Mouse (Mus musculus) kidney, embryonic 15.5 days (tissue): ENCODE data around the gene Nphp4. TPM values are rescaled to one million over a fixed set of nuclear protein-coding genes. Genes with fewer than 3 reads are reported as not detected.
A peak's percentile ranks its signal among the peaks of the same experiment; 100 is the strongest.

Source experiments
- ATAC-seq: fragments of 200-750 bp; cut with Nextera tagmentation; replicated peaks from 2 replicates; pipeline ENCODE4 v1.8.0; 2017; ENCODE audit warnings: moderate TSS enrichment; ENCODE audit not compliant: low FRiP score
- H3K27ac ChIP-seq: fragments of 300-500 bp; sonication (generic); 2 replicates; pipeline ENCODE4 v1.5.1; 2015; ENCODE audit warnings: mild to moderate bottlenecking, inconsistent platforms
- H3K27me3 ChIP-seq: fragments of 300-500 bp; sonication (generic); 2 replicates; pipeline ENCODE4 v1.6.1; 2015; ENCODE audit warnings: inconsistent platforms
- H3K36me3 ChIP-seq: fragments of 300-500 bp; sonication (generic); 2 replicates; pipeline ENCODE4 v1.6.1; 2015; ENCODE audit warnings: inconsistent platforms
- H3K4me1 ChIP-seq: fragments of 300-500 bp; sonication (generic); 2 replicates; pipeline ENCODE4 v1.6.1; 2015; ENCODE audit warnings: inconsistent platforms
- H3K4me2 ChIP-seq: fragments of 300-500 bp; sonication (generic); 2 replicates; pipeline ENCODE4 v1.6.1; 2015; ENCODE audit warnings: moderate library complexity, mild to moderate bottlenecking, inconsistent platforms
- H3K4me3 ChIP-seq: fragments of 300-500 bp; sonication (generic); replicated peaks from 2 replicates; pipeline ENCODE4 v1.5.1; 2015; ENCODE audit warnings: mild to moderate bottlenecking, inconsistent platforms
- H3K9ac ChIP-seq: fragments of 300-500 bp; sonication (generic); 2 replicates; pipeline ENCODE4 v1.6.1; 2015; ENCODE audit warnings: mild to moderate bottlenecking, inconsistent platforms
- H3K9me3 ChIP-seq: fragments of 300-500 bp; sonication (generic); replicated peaks from 2 replicates; pipeline ENCODE4 v1.6.1; 2016; ENCODE audit warnings: inconsistent platforms
- WGBS: fragments of 180-500 bp; shearing (Covaris S2); methylation state at CpG from one replicate; pipeline ENCODE4 v1.1.7; 2015; ENCODE audit warnings: mixed read lengths; 5-methylcytosine and 5-hydroxymethylcytosine counted together
- polyA plus RNA-seq: library from polyadenylated mRNA; unstranded; fragments of >200 nt; fragmentation: Nextera tagmentation; extraction: Ambion mirVana; gene quantifications from 2 replicates; pipeline ENCODE4 v1.2.1, GENCODE M21; 2015

Nphp4 gene
- polyA plus RNA-seq, 1 experiment from 2014 or later: 4.9 TPM

DNA sequence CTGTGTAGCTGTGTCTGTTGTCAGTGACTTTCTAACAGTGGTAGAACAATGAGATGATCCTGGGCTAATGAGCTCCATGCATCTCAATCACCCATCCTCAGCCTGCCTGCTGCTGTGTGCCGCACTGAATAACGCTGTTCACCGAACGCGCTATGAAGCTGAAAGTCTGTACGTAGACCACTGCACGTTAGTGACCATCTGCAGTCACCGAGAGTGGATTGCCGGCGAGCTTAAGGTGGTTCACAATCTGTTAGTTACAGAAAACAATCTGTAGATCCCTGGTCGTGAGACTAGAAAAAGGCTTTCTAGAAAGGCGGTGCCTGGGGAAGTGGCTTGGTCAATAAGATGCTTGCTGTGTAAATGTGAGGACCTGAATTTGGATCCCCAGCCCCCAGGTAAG, 22.4 kb upstream of the Nphp4 start:
- H3K36me3 ChIP-seq: no peaks in the 10 kb centered on the region

DNA sequence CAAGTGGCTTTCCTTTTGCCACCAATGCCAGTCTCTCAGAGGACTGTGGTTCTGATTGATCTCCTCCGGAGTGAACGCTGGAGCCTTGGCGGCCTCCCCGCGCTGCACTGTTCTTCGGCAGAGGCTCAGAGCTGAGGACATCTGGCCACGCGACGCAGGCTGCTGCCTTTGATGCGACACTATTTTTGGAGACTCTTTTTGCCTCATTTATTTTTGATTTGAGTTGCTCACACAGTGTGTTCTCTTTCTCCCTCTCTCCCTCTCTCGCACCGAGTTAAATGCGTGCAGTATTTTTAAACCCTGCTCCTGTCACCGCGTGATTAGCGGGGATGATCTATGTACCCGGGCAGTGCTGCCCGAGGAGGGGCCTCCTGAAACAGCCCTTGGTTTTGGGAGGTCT, 19.9 kb upstream of the Nphp4 start:
- Histone ChIP-seq H3K4me3 (no peak overlapping the region), H3K27me3 (no peaks in the 10 kb centered on the region), H3K27ac (no peak overlapping the region), H3K9ac (no peak overlapping the region), H3K36me3 (no peaks in the 10 kb centered on the region), H3K4me2 (no peak overlapping the region), H3K9me3 (no peaks in the 10 kb centered on the region), H3K4me1 (no peaks in the 10 kb centered on the region)
- ATAC-seq: no peak
- 58% methylated on average over 18 of the region's 18 CpGs for WGBS

More for the DNA sequence above, 22.4 kb upstream of the Nphp4 start:
- no peak for ATAC-seq
- 92% methylated on average over 12 of the region's 12 CpGs for WGBS
- H3K4me2 ChIP-seq: no peak overlapping the region
- H3K4me3 ChIP-seq: no peak overlapping the region
- H3K27me3 ChIP-seq: no peaks in the 10 kb centered on the region
- H3K4me1 ChIP-seq: no peaks in the 10 kb centered on the region
- H3K27ac ChIP-seq: no peak overlapping the region
- H3K9me3 ChIP-seq: no peaks in the 10 kb centered on the region
- H3K9ac ChIP-seq: no peak overlapping the region

DNA sequence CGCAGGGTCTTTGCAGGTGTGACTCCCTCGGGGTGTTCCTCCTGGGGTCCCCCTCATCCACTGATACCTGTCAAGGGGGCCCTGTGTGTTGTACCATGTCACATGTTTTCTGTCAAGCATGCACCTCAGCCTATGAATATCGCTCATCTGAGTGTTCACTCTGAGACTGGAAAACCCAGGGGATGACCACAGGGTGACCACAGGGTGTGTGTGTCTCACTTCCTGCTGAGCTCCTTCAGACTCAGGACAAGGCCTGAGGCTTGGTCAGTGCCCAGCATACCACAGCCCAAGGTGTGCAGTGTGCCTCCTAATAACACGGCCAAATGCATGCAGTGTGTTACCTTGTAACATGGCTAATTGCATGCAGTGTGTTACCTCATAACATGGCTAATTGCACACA, 18.8 kb upstream of the Nphp4 start:
- H3K9ac ChIP-seq: no peak overlapping the region
- 88% methylated on average over 4 of the region's 4 CpGs for WGBS
- ATAC-seq: no peak

DNA sequence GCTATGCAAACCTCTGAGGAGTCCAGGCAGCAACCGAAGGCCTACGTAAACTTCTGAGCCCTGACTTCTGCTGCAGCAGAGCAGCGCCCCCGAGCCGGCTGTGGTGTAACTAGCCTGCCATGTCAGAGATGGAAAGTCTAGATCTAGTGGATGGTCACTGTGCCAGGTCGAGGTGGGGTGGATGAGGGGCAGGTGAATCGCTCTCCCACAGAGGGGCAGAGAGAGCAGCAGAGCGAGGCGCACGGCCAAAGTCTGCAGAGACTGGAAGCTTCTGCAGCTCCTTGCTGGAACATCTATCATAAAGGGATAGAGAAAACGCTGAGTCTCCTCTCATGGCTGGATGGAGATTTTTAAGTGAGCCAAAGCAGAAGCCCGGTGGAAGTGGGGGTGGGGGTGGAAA, 14.0 kb upstream of the Nphp4 start:
- Histone ChIP-seq H3K9ac (no peak overlapping the region), H3K27ac (no peak overlapping the region), H3K27me3 (no peaks in the 10 kb centered on the region), H3K4me2 (no peak overlapping the region), H3K9me3 (no peaks in the 10 kb centered on the region), H3K4me3 (no peak overlapping the region), H3K36me3 (no peaks in the 10 kb centered on the region), H3K4me1 (no peaks in the 10 kb centered on the region)
- no peak for ATAC-seq
- 77% methylated on average over 12 of the region's 12 CpGs for WGBS

More for the DNA sequence above, 18.8 kb upstream of the Nphp4 start:
- Histone ChIP-seq H3K9me3 (no peaks in the 10 kb centered on the region), H3K4me2 (no peak overlapping the region), H3K4me3 (no peak overlapping the region), H3K27me3 (no peaks in the 10 kb centered on the region), H3K4me1 (no peaks in the 10 kb centered on the region), H3K36me3 (no peaks in the 10 kb centered on the region), H3K27ac (no peak overlapping the region)

DNA sequence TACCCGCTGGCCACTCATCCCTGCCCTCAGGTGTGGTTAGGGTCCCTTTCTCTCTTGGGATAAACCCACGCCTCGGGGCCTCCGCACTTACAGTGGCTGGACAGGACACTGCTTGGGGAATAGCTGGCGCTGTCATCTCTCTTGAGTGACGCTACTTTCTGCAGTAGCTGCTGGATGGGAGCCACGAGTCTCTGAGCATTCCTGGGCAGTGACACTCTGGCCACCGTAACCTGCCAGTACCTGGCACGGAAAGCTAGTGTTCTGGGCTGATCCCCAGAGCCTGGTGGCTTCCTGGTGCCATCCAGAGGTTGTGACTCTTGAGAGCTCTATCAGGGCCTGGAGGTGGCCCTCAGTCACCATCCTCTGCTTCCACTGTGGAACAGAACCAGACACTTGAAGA, 13.4 kb upstream of the Nphp4 start:
- H3K4me1 ChIP-seq: no peaks in the 10 kb centered on the region
- no peak overlapping the region for H3K4me2 ChIP-seq
- H3K9me3 ChIP-seq: no peaks in the 10 kb centered on the region
- no peak for ATAC-seq
- WGBS: 87% methylated on average over 9 of the region's 9 CpGs
- H3K27ac ChIP-seq: no peak overlapping the region
- no peak overlapping the region for H3K4me3 ChIP-seq
- H3K36me3 ChIP-seq: no peaks in the 10 kb centered on the region
- H3K9ac ChIP-seq: no peak overlapping the region
- no peaks in the 10 kb centered on the region for H3K27me3 ChIP-seq

DNA sequence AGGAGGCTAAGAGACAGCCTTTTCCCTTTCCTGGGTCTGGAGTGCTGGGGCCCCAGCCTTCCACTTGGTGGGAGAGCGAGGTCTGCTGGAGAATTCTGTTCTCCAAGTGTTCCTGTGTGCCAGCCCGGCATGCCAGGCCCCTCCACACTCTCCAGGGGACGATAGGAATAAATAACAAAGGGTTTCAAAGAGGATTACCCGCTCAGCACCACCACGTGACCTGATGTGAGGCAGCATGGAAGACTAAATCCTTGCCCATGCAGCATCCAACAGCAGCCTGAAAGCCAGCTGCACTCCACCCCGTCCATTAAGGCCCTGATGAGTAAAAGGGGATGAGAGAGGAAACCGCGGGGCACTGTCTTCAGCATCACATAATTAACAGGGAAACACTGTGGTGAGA, 11.4 kb upstream of the Nphp4 start:
- no peak for ATAC-seq
- Histone ChIP-seq H3K4me1 (no peaks in the 10 kb centered on the region), H3K4me2 (no peak overlapping the region), H3K4me3 (no peak overlapping the region), H3K27me3 (no peaks in the 10 kb centered on the region), H3K9ac (no peak overlapping the region), H3K9me3 (no peaks in the 10 kb centered on the region), H3K27ac (no peak overlapping the region), H3K36me3 (no peaks in the 10 kb centered on the region)
- WGBS: 48% methylated on average over 8 of the region's 8 CpGs

DNA sequence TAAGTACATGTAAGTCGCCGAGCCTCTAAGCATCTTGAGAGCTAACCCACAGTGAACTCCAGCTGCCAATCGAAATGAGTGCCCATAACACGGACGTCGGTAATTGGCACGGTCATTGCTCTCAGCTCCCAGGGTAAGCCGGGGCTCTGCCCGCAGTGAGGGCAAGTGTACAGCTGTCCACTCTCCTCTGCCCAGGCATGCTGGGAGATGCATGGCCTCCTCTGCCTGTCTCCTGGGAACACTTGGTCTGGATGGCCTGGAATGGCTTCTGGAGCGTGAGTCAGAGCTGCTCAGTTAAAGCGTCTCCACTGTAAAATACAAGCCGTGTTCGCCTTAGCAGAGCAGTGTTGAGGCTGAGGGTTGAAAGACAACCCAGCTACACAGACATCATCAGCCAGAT, 9.9 kb upstream of the Nphp4 start:
- no peak overlapping the region for H3K4me2 ChIP-seq
- 91% methylated on average over 13 of the region's 13 CpGs for WGBS
- no peak overlapping the region for H3K27ac ChIP-seq
- no peak overlapping the region for H3K4me3 ChIP-seq
- H3K36me3 ChIP-seq: no peaks in the 10 kb centered on the region
- ATAC-seq: no peak
- H3K4me1 ChIP-seq: no peaks in the 10 kb centered on the region
- no peaks in the 10 kb centered on the region for H3K27me3 ChIP-seq
- 0 out of 2 replicates have a peak, but pooled peaks cover 2% of the 10 kb centered on the region for H3K9me3 ChIP-seq
- H3K9ac ChIP-seq: no peak overlapping the region

DNA sequence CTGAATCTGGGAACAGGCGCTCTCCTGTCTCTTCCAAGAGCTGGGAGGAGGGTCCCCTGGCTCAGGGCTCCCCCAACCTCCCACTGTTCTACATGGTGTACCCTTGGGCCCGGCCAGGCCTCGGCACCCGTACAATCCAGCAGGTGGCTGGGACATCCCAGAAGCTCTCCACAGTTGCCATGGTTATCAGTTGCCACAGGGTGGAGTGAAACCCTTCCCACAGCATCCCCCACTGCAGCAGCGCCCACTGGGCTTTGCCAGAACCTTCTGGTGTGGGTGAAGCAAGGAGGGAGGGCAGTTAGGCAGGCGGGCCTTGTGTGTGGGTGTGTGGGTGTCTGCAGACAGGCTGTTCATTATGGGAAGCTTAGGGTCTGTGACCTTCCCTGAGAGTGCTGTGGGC, 8.6 kb upstream of the Nphp4 start:
- Histone ChIP-seq H3K9ac (no peak overlapping the region), H3K4me1 (no peaks in the 10 kb centered on the region), H3K27ac (no peak overlapping the region), H3K27me3 (no peaks in the 10 kb centered on the region), H3K4me2 (no peak overlapping the region), H3K36me3 (no peaks in the 10 kb centered on the region), H3K4me3 (no peak overlapping the region), H3K9me3 (peaks cover 13% of the 10 kb centered on the region; the same call in 1 of the 2 replicates)
- ATAC-seq: no peak
- 71% methylated on average over 6 of the region's 6 CpGs for WGBS

DNA sequence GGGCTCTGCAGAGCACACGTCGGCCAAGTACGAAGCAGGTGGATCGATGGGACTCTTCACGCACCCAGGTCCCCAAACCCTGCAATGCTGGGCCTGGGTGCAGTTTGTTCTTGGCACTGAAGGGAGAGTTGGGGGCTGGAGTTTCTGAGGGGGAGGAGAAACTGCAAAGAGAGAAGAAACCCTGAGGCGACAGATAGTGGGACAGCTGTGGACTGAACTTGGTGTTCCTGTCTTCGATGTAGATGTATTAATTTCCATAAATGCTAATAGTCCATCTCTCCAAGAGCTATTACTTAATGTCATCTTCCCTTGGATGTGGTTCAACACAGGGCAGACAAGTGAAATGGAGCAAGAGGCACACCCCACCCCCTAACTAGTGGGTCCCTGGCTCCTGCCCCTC, 565 bp upstream of the Nphp4 start:
- ATAC-seq: no peak
- H3K4me2 ChIP-seq: peak overlapping the region; percentile 93

DNA sequence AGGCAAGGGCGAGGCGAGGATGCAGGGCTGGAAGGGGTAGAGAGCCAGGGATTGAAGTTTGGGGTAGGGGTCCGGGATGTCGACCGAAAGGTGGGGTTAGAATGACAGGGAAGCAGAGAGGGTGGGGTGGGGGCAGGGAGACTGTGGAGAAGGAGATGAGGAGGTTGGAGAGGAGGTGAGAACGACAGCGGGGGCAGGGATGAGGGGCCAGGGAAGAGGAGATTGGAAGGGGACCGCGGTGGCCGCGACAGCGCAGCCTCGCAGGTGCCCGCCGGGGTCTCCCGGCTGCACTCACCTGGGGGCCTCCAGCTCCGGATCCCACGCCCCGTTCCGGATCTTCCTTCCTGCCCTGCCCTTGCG, 580 bp downstream of the Nphp4 start:
- peaks cover 6% of the 10 kb centered on the region; the same call in 1 of the 2 replicates for H3K9me3 ChIP-seq
- peak overlapping the region; percentile 93 for H3K4me2 ChIP-seq
- peak overlapping the region; percentile 90 for H3K4me3 ChIP-seq
- H3K4me1 ChIP-seq: peaks cover 22% of the 10 kb centered on the region
- peaks cover 19% of the 10 kb centered on the region for H3K27me3 ChIP-seq
- peak overlapping the region; percentile 50 for H3K9ac ChIP-seq
- ATAC-seq: no peak; the same call in 1 of the 2 replicates
- no peaks in the 10 kb centered on the region for H3K36me3 ChIP-seq
- under 1% methylated on average over 21 of the region's 21 CpGs for WGBS
- H3K27ac ChIP-seq: no peak overlapping the region

More for the DNA sequence above, 565 bp upstream of the Nphp4 start:
- no peaks in the 10 kb centered on the region for H3K36me3 ChIP-seq
- H3K27me3 ChIP-seq: peaks cover 19% of the 10 kb centered on the region
- peaks cover 22% of the 10 kb centered on the region for H3K4me1 ChIP-seq
- 84% methylated on average over 7 of the region's 7 CpGs for WGBS
- H3K27ac ChIP-seq: no peak overlapping the region
- 0 out of 2 replicates have a peak overlapping the region, but pooled peaks have one; percentile 90 for H3K4me3 ChIP-seq
- H3K9me3 ChIP-seq: peaks cover 13% of the 10 kb centered on the region; the same call in 1 of the 2 replicates
- no peak overlapping the region for H3K9ac ChIP-seq

DNA sequence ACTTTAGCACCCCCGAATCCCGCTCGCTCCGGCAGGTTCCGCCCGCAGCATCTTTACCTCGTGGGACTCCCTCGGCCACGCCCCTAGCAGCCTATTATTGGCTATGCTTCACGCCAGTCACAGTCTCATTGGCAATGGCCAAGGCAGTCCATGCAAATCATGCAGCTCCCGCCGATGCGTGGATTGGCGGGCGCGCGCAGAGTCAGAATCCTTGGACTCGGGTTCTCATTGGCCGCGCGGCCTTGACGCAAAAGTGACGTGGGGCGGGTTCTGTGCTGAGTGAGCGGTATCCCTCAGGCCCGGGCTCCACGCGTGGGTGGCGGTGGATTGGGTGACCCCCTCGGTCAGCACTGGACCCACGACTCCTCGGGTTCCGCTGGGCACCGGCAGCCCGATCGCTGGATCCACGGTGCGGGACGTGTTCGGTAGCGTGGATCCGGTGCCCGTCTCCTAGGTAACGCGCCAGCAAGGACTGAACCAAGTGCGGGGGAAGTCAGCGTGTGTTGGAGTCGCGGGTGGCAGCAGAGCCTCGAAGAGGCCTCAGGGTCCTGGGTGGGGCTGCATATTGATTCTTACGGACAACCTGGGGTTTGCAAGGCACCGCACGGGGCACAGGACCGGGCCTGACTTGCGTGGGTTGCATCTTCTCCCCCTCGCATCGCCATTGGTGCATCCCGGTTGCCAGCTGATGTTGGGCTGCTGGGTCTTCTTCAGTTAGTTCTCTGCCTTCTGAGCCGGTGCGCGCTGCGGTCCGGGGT, 1.1 kb downstream of the Nphp4 start, which contains the start of gene Kcnab2:
TSS of gene Kcnab2 (minus strand) at position 406 of the 758 bp plus-strand sequence.
- H3K27me3 ChIP-seq: peaks cover 19% of the 10 kb centered on the region
- H3K36me3 ChIP-seq: no peaks in the 10 kb centered on the region
- peak within 1 kb of the TSS; percentile 73 for H3K9ac ChIP-seq
- peaks cover 22% of the 10 kb centered on the region for H3K4me1 ChIP-seq
- peak; percentile 97 for ATAC-seq
- 0 out of 2 replicates have a peak, but pooled peaks cover under 1% of the 10 kb centered on the region for H3K9me3 ChIP-seq
- peak within 1 kb of the TSS; percentile 93 for H3K4me2 ChIP-seq
- H3K27ac ChIP-seq: peak within 1 kb of the TSS; percentile 85
- under 1% methylated on average over 63 of the region's 63 CpGs for WGBS
- H3K4me3 ChIP-seq: peak within 1 kb of the TSS; percentile 90

DNA sequence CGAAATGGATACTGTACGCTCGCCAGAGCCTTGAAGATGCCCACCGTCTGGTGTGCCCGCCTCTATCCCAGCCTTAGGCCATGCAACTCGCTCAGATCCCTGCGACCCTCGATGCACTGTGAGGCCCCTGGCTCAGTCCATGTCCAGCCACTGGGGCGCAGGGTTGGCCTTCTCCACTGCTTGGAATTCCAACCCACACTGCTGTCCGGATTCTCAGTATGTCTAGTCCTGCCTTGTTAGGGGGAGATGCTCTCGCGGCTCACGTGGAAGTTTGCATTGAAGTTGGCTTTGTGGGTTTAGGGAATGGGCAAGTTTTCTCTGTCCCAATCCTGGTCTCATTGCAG, 1.7 kb downstream of the Nphp4 start:
- peak overlapping the region; percentile 73 for H3K9ac ChIP-seq
- H3K4me2 ChIP-seq: peak overlapping the region; percentile 93
- H3K9me3 ChIP-seq: no peaks in the 10 kb centered on the region
- H3K27me3 ChIP-seq: peaks cover 19% of the 10 kb centered on the region
- H3K36me3 ChIP-seq: no peaks in the 10 kb centered on the region
- 0% methylated on average over 13 of the region's 13 CpGs for WGBS
- peaks cover 22% of the 10 kb centered on the region for H3K4me1 ChIP-seq
- H3K27ac ChIP-seq: peak overlapping the region; percentile 85
- peak; percentile 29; the same call in 1 of the 2 replicates for ATAC-seq
- peak overlapping the region; percentile 90 for H3K4me3 ChIP-seq
